Mouse (Mus musculus): ENCODE results near the gene Crtac1.

GRCm38 (mm10) chr19:42305746-42306145 is 125.8 kb downstream of the Crtac1 start:
- TF ChIP-seq CTCF (IDR thresholded peaks at IDR 0.05; ENCODE audit: extremely low read depth, insufficient read length, insufficient replicate concordance, low read depth, low read length) (no peak), POLR2A (IDR thresholded peaks at IDR 0.05; ENCODE audit: low read depth, low read length) (no peak)
